Mouse (Mus musculus) MEL (cell line): Measurements from ENCODE around the gene Fam171a1. TPM values are rescaled to one million over a fixed set of nuclear protein-coding genes. Genes with fewer than 3 reads are reported as not detected.

Experiments
- DNase-seq: peaks from one replicate; pipeline ENCODE4 v3.0.0; 2011; ENCODE audit warnings: low read depth, low spot score
- H3K27ac ChIP-seq: 2 replicates; pipeline ENCODE4 v1.5.1; 2012; ENCODE audit warnings: low read depth, mild to moderate bottlenecking, control low read depth, low read length, moderate library complexity; ENCODE audit not compliant: control insufficient read depth
- H3K27me3 ChIP-seq, 2 experiments: fragments of 150-350 bp in 1 of 2; sonication (generic) in 1 of 2; 2 replicates each; pipeline ENCODE4 v1.6.1; 2012; ENCODE audit warnings: low read length in 2 of 2, mild to moderate bottlenecking in 2 of 2, improper control_type of control experiment in 1 of 2, moderate library complexity in 1 of 2; ENCODE audit not compliant: insufficient read depth in 2 of 2, control insufficient read depth in 1 of 2
- H3K36me3 ChIP-seq, 2 experiments: 2 replicates each; pipeline ENCODE4 v1.6.1; 2012 to 2014; ENCODE audit warnings: low read length in 2 of 2, improper control_type of control experiment in 1 of 2, inconsistent platforms in 1 of 2, mild to moderate bottlenecking in 1 of 2; ENCODE audit not compliant: insufficient read depth in 2 of 2, control insufficient read depth in 1 of 2
- H3K4me1 ChIP-seq, 2 experiments: fragments of 150-350 bp in 1 of 2; sonication (generic) in 1 of 2; 2 replicates each; pipeline ENCODE4 v1.6.1; 2012; ENCODE audit warnings: low read length in 2 of 2, improper control_type of control experiment in 1 of 2, mild to moderate bottlenecking in 1 of 2; ENCODE audit not compliant: insufficient read depth in 2 of 2, control insufficient read depth in 1 of 2
- H3K4me3 ChIP-seq, 2 experiments: fragments of 150-350 bp in 1 of 2; sonication (generic) in 1 of 2; 2 replicates each; pipeline ENCODE4 v1.5.1; 2012; ENCODE audit warnings: low read depth in 2 of 2, low read length in 2 of 2, mild to moderate bottlenecking in 2 of 2, moderate library complexity in 2 of 2, control low read depth in 1 of 2, improper control_type of control experiment in 1 of 2; ENCODE audit not compliant: control insufficient read depth in 1 of 2, insufficient read depth in 1 of 2
- H3K79me2 ChIP-seq: 2 replicates; pipeline ENCODE4 v1.6.1; 2012; ENCODE audit warnings: mild to moderate bottlenecking, low read length, moderate library complexity; ENCODE audit not compliant: control insufficient read depth, poor library complexity, insufficient read depth
- H3K9ac ChIP-seq: 2 replicates; pipeline ENCODE4 v1.6.1; 2012; ENCODE audit warnings: low read depth, mild to moderate bottlenecking, control low read depth, low read length, moderate library complexity; ENCODE audit not compliant: control insufficient read depth, poor library complexity, severe bottlenecking
- H3K9me3 ChIP-seq: fragments of 150-350 bp; sonication (generic); replicated peaks from 2 replicates; pipeline ENCODE4 v1.6.1; 2012; ENCODE audit warnings: mild to moderate bottlenecking, low read length, improper control_type of control experiment, moderate library complexity; ENCODE audit not compliant: insufficient read depth
- BHLHE40 ChIP-seq: IDR thresholded peaks from 2 replicates; pipeline ENCODE4 v1.6.1; 2012; ENCODE audit warnings: low read depth, mild to moderate bottlenecking, inconsistent platforms, low read length, improper control_type of control experiment, borderline replicate concordance
- CHD1 ChIP-seq: IDR thresholded peaks from 2 replicates; pipeline ENCODE4 v1.6.1; 2012; ENCODE audit warnings: low read depth, mild to moderate bottlenecking, inconsistent platforms, low read length, improper control_type of control experiment
- ETS1 ChIP-seq: IDR thresholded peaks from 2 replicates; pipeline ENCODE4 v1.6.1; 2012; ENCODE audit warnings: low read depth, mild to moderate bottlenecking, inconsistent platforms, low read length, improper control_type of control experiment, moderate library complexity
- MAZ ChIP-seq: IDR thresholded peaks from 2 replicates; pipeline ENCODE4 v1.6.1; 2012; ENCODE audit warnings: low read depth, mild to moderate bottlenecking, inconsistent platforms, low read length, improper control_type of control experiment
- MXI1 ChIP-seq: IDR thresholded peaks from 2 replicates; pipeline ENCODE4 v1.6.1; 2011; ENCODE audit warnings: mild to moderate bottlenecking, low read depth, low read length, improper control_type of control experiment
- POLR2AphosphoS2 ChIP-seq: IDR thresholded peaks from 2 replicates; pipeline ENCODE4 v1.6.1; 2011; ENCODE audit warnings: low read length, improper control_type of control experiment
- POLR2AphosphoS5 ChIP-seq: IDR thresholded peaks from 2 replicates; pipeline ENCODE4 v1.6.1; 2012; ENCODE audit warnings: low read depth, borderline replicate concordance, mild to moderate bottlenecking, inconsistent platforms, low read length, moderate library complexity, mixed read lengths
- RAD21 ChIP-seq: IDR thresholded peaks from 2 replicates; pipeline ENCODE4 v1.6.1; 2011; ENCODE audit warnings: mild to moderate bottlenecking, low read depth, low read length, improper control_type of control experiment
- SIN3A ChIP-seq: IDR thresholded peaks from 2 replicates; pipeline ENCODE4 v1.6.1; 2012; ENCODE audit warnings: low read length, improper control_type of control experiment, inconsistent platforms
- TAL1 ChIP-seq: IDR thresholded peaks from 2 replicates; pipeline ENCODE4 v1.6.1; 2012; ENCODE audit warnings: mild to moderate bottlenecking, inconsistent platforms, low read length, moderate library complexity, mixed read lengths
- UBTF ChIP-seq: IDR thresholded peaks from 2 replicates; pipeline ENCODE4 v1.6.1; 2012; ENCODE audit warnings: low read depth, mild to moderate bottlenecking, inconsistent platforms, low read length, improper control_type of control experiment, moderate library complexity, borderline replicate concordance; ENCODE audit not compliant: insufficient read depth
- USF1 ChIP-seq: IDR thresholded peaks from 2 replicates; pipeline ENCODE4 v1.6.1; 2014; ENCODE audit warnings: low read depth, mild to moderate bottlenecking, inconsistent platforms, low read length, improper control_type of control experiment, moderate library complexity
- ZC3H11A ChIP-seq: IDR thresholded peaks from 2 replicates; pipeline ENCODE4 v1.6.1; 2012; ENCODE audit warnings: low read depth, mild to moderate bottlenecking, inconsistent platforms, low read length, improper control_type of control experiment
- ZKSCAN1 ChIP-seq: IDR thresholded peaks from 2 replicates; pipeline ENCODE4 v1.6.1; 2012; ENCODE audit warnings: low read depth, mild to moderate bottlenecking, inconsistent platforms, low read length, improper control_type of control experiment, moderate library complexity
- ZNF384 ChIP-seq: IDR thresholded peaks from 2 replicates; pipeline ENCODE4 v1.6.1; 2012; ENCODE audit warnings: low read depth, mild to moderate bottlenecking, inconsistent platforms, low read length, improper control_type of control experiment
- polyA plus RNA-seq, 2 experiments: library from polyadenylated mRNA; stranded (reverse) in 1 of 2; unstranded in 1 of 2; fragments of >175 nt in 1 of 2; fragments of >200 nt in 1 of 2; gene quantifications; 2 replicates each; pipeline versions ENCODE4 v1.2.1 to v1.2.4; 2012; ENCODE audit warnings: low replicate concordance in 2 of 2, low read depth in 1 of 2; ENCODE audit not compliant: insufficient read length in 2 of 2, insufficient read depth in 1 of 2, missing spikeins in 1 of 2
- total RNA-seq: library from RNA; depleted of rRNA; stranded (reverse); fragments of 300-350 nt; gene quantifications from 2 replicates; pipeline ENCODE4 v1.2.3, GENCODE M21; 2012; rRNA removed

Fam171a1 gene
- total and polyA plus RNA-seq, 3 experiments: not detected

DNA sequence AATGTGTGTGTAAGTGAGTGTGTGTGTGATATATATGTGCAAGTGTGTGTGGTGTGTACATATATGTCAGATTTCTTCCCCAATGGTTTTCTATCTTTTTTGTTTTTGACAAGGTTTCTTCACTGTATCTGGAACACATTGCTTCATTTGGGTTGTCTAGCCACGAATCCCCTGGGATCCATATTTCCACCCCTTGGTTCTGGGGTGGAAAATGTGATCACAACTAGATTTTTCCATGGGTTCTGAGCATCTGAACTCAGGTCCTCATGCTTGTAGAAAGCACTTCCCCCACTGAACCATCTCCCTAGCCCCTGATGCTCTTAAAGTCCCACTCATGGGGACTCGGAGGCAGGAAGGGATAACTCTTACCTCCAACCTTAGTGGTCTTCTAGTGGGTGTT, 159.3 kb downstream of the Fam171a1 start:
- no peak for DNase-seq
- Histone ChIP-seq H3K27ac (no peak overlapping the region), H3K4me1 (no peaks in the 10 kb centered on the region; a peak in 1 of 4 replicates), H3K36me3 (no peaks in the 10 kb centered on the region), H3K4me3 (no peak overlapping the region), H3K9ac (no peak overlapping the region), H3K27me3 (no peaks in the 10 kb centered on the region), H3K79me2 (no peaks in the 10 kb centered on the region), H3K9me3 (no peaks in the 10 kb centered on the region)
- TF ChIP-seq TAL1: no peak
- TF ChIP-seq RAD21: no peak
- TF ChIP-seq BHLHE40: no peak
- TF ChIP-seq ETS1: no peak
- TF ChIP-seq USF1: no peak
- TF ChIP-seq ZKSCAN1: no peak
- no peak for TF ChIP-seq SIN3A
- no peak for TF ChIP-seq ZNF384
- no peak for TF ChIP-seq MXI1
- no peak for TF ChIP-seq ZC3H11A
- no peak for TF ChIP-seq POLR2AphosphoS5
- no peak for TF ChIP-seq CHD1
- TF ChIP-seq MAZ: no peak
- no peak for TF ChIP-seq POLR2AphosphoS2

- TF ChIP-seq UBTF (no peak), ZC3H11A (no peak), RAD21 (peak; percentile 17)
- TF ChIP-seq, all 39 proteins: peak for 1
- peak; percentile 23 for DNase-seq
- Histone ChIP-seq H3K79me2 (no peaks in the 10 kb centered on the region), H3K9me3 (no peaks in the 10 kb centered on the region), H3K27me3 (no peaks in the 10 kb centered on the region), H3K4me1 (no peaks in the 10 kb centered on the region; a peak in 1 of 4 replicates), H3K27ac (no peak overlapping the region), H3K9ac (no peak overlapping the region), H3K36me3 (no peaks in the 10 kb centered on the region), H3K4me3 (no peak overlapping the region)
Observed at GRCm38 (mm10) chr2:3276106-3276505, 162.1 kb downstream of the Fam171a1 start.

Other genes starting within 250 kb of the Fam171a1 start
- 19.9 and 22.2 TPM in 2 replicates for gene Nmt2, start 170.0 kb downstream of the Fam171a1 start, total RNA-seq
- gene Nmt2, start 170.0 kb downstream of the Fam171a1 start, polyA plus RNA-seq: 10 to 100 TPM in 1 of 2 experiments, not detected in 1; 34.1 TPM
- 13.6 and 16.6 TPM in 2 replicates for gene Rpp38, start 218.4 kb downstream of the Fam171a1 start, total RNA-seq
- 1 to 10 TPM in 1 of 2 experiments, not detected in 1; 9.9 TPM for gene Rpp38, start 218.4 kb downstream of the Fam171a1 start, polyA plus RNA-seq
- 3.7 and 5.7 TPM in 2 replicates for gene Acbd7, start 221.9 kb downstream of the Fam171a1 start, total RNA-seq
- 1 to 10 TPM in 1 of 2 experiments, not detected in 1; 2.9 TPM for gene Acbd7, start 221.9 kb downstream of the Fam171a1 start, polyA plus RNA-seq